Mouse (Mus musculus) forebrain, postnatal 0 days (tissue): Measurements from ENCODE around the gene Oas2. TPM values are rescaled to one million over a fixed set of nuclear protein-coding genes. Genes with fewer than 3 reads are reported as not detected.

Experiments
- ATAC-seq: fragments of 200-750 bp; cut with Nextera tagmentation; 2 replicates; pipeline ENCODE4 v1.8.0; 2017; ENCODE audit warnings: mild to moderate bottlenecking, moderate library complexity
- DNase-seq: peaks from one replicate; pipeline ENCODE4 v3.0.0-alpha.2; 2015
- H3K27ac ChIP-seq: fragments of 300-500 bp; sonication (generic); 2 replicates; pipeline ENCODE4 v1.5.1; 2014; ENCODE audit warnings: low read depth, mild to moderate bottlenecking, antibody characterized with exemption, low read length, moderate library complexity, mixed read lengths
- H3K27me3 ChIP-seq: fragments of 300-500 bp; sonication (generic); 2 replicates; pipeline ENCODE4 v1.6.1; 2014; ENCODE audit warnings: mild to moderate bottlenecking, low read length, mixed read lengths; ENCODE audit not compliant: insufficient read depth
- H3K36me3 ChIP-seq: fragments of 300-500 bp; sonication (generic); 2 replicates; pipeline ENCODE4 v1.6.1; 2014; ENCODE audit warnings: mild to moderate bottlenecking, moderate library complexity; ENCODE audit not compliant: insufficient read depth
- H3K4me1 ChIP-seq: fragments of 300-500 bp; sonication (generic); 2 replicates; pipeline ENCODE4 v1.6.1; 2014; ENCODE audit warnings: antibody characterized with exemption; ENCODE audit not compliant: insufficient read depth
- H3K4me2 ChIP-seq: fragments of 300-500 bp; sonication (generic); 2 replicates; pipeline ENCODE4 v1.6.1; 2014; ENCODE audit warnings: low read depth, mild to moderate bottlenecking, moderate library complexity
- H3K4me3 ChIP-seq: fragments of 300-500 bp; sonication (generic); 2 replicates; pipeline ENCODE4 v1.5.1; 2014; ENCODE audit warnings: low read depth, low read length, mixed read lengths
- H3K9ac ChIP-seq: fragments of 300-500 bp; sonication (generic); 2 replicates; pipeline ENCODE4 v1.6.1; 2014; ENCODE audit warnings: mild to moderate bottlenecking
- H3K9me3 ChIP-seq: fragments of 300-500 bp; sonication (generic); 2 replicates; pipeline ENCODE4 v1.6.1; 2016; ENCODE audit warnings: low read length
- CTCF ChIP-seq: sonication (generic); IDR thresholded peaks from 2 replicates; pipeline ENCODE4 v1.5.1; 2016; ENCODE audit warnings: antibody characterized with exemption, control low read depth, low read depth
- WGBS: fragments of 180-500 bp; shearing (Covaris S2); extraction: QIAGEN DNeasy Blood & Tissue Kit; methylation state at CpG from one replicate; pipeline ENCODE4 v1.1.7; 2014; 5-methylcytosine and 5-hydroxymethylcytosine counted together
- polyA plus RNA-seq: library from polyadenylated mRNA; unstranded; fragments of >200 nt; fragmentation: Nextera tagmentation; extraction: Ambion mirVana; gene quantifications from 2 replicates; pipeline ENCODE4 v1.2.1, GENCODE M21; 2015
- total RNA-seq: library from RNA; depleted of rRNA; stranded (reverse); fragments of >200 nt; gene quantifications from 2 replicates; pipeline ENCODE4 v1.2.3, GENCODE M21; 2014; rRNA removed

The Oas2 gene
- total and polyA plus RNA-seq, 2 experiments from 2014 or later = 0.30 to 0.71 TPM

DNA sequence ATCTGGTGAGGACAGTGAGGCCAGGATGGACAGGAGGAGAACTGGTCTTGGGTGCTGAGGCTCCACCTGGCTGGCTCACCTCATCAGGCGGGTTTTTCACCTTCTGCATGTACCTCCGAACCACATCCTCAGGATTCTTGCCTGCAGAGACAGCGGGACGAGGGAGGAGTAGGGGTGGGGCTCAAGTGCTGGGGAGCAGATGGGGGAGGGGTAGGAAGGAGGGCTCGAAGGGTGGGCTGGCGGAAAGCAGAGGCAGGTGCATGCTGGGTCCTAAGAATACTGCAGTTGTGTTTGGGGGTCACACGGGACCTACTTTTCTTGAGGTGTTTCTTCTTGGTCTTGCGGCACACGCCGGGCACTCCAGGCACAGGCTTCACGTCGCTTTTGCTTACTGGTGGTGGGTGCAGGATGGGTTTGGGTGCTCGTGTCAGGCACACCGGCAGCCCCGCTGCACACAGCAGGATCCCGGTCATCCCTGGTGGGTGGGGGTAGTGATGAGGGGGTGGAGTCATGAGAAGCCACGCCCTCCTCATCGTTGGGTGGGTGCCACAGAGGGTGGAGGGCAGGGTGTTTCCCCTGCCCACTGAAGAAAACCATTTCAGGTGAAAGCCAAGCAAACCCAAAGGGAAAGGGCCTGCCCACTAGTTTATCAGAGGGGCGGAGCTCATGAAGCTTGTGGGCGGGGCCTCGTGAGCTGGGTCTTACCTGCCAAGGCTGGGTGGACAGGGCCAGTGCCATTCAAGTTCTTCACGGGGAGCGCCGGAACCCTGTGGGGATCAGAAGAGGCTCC lies 66.5 kb downstream of the Oas2 start:
- Histone ChIP-seq H3K4me1 (peaks cover 16% of the 10 kb centered on the region), H3K27me3 (no peaks in the 10 kb centered on the region), H3K27ac (no peak overlapping the region), H3K9ac (no peak overlapping the region), H3K4me3 (no peak overlapping the region), H3K36me3 (peaks cover 65% of the 10 kb centered on the region), H3K4me2 (no peak overlapping the region), H3K9me3 (no peaks in the 10 kb centered on the region)
- ATAC-seq = no peak
- TF ChIP-seq CTCF = no peak
- 15% methylated on average over 24 of the region's 24 CpGs for WGBS
- no peak for DNase-seq

DNA sequence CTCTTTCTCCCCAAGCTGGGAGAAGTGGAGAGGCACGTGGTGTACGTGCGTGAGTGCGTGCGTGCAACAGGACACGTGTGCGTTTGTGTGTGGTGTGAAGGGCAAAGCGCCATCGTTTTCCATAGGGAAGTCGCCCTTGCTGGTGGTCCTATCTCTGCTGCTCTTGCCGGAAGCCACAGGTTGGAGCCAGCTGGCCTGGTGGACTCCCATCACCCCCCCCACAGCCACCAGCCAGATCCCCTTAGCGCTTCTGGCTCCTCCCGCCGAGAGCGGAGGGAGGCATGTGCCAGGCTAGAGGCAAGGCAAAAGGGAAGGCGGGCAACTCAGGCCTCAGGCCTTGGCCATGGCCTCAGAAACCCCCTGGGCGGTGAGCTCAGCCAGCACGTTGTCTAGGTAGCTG lies 68.7 kb downstream of the Oas2 start:
- Histone ChIP-seq H3K9me3 (no peaks in the 10 kb centered on the region), H3K9ac (no peak overlapping the region), H3K4me1 (peaks cover 16% of the 10 kb centered on the region), H3K4me2 (no peak overlapping the region), H3K27me3 (no peaks in the 10 kb centered on the region), H3K36me3 (peaks cover 45% of the 10 kb centered on the region), H3K27ac (peak overlapping the region; percentile 86), H3K4me3 (no peak overlapping the region)
- DNase-seq (peak; percentile 56), ATAC-seq (no peak)
- no peak for TF ChIP-seq CTCF
- 76% methylated on average over 18 of the region's 18 CpGs for WGBS

Other genes with a start within 250 kb of the Oas2 start
- 19.5 and 23.7 TPM in 2 replicates for gene Plbd2, start 246.2 kb downstream of the Oas2 start, total RNA-seq
- gene Plbd2, start 246.2 kb downstream of the Oas2 start, polyA plus RNA-seq = 33.5 and 39.4 TPM in 2 replicates
- gene Slc8b1, start 238.7 kb downstream of the Oas2 start, total RNA-seq = 2.5 and 4.9 TPM in 2 replicates
- gene Slc8b1, start 238.7 kb downstream of the Oas2 start, polyA plus RNA-seq = 1.6 and 2.0 TPM in 2 replicates
- 10.0 and 14.3 TPM in 2 replicates for gene Tpcn1, start 161.2 kb downstream of the Oas2 start, total RNA-seq
- gene Tpcn1, start 161.2 kb downstream of the Oas2 start, polyA plus RNA-seq = 7.9 and 11.1 TPM in 2 replicates
- 1.4 and 2.0 TPM in 2 replicates for gene Iqcd, start 160.8 kb downstream of the Oas2 start, total RNA-seq
- 1.4 and 1.8 TPM in 2 replicates for gene Iqcd, start 160.8 kb downstream of the Oas2 start, polyA plus RNA-seq
- 24.1 and 36.5 TPM in 2 replicates for gene Rita1, start 137.3 kb downstream of the Oas2 start, total RNA-seq
- gene Rita1, start 137.3 kb downstream of the Oas2 start, polyA plus RNA-seq = 28.6 and 31.8 TPM in 2 replicates
- 43.9 and 46.0 TPM in 2 replicates for gene Ddx54, start 137.1 kb downstream of the Oas2 start, total RNA-seq
- 35.5 and 40.0 TPM in 2 replicates for gene Ddx54, start 137.1 kb downstream of the Oas2 start, polyA plus RNA-seq
- 1.9 and 2.1 TPM in 2 replicates for gene Cfap73, start 115.6 kb downstream of the Oas2 start, total RNA-seq
- 0.68 and 1.2 TPM in 2 replicates for gene Cfap73, start 115.6 kb downstream of the Oas2 start, polyA plus RNA-seq
- 25.9 and 36.8 TPM in 2 replicates for gene Rasal1, start 101.0 kb downstream of the Oas2 start, total RNA-seq
- 14.0 and 20.0 TPM in 2 replicates for gene Rasal1, start 101.0 kb downstream of the Oas2 start, polyA plus RNA-seq
- gene Dtx1, start 37.9 kb downstream of the Oas2 start, total RNA-seq = 154 and 193 TPM in 2 replicates
- 59.4 and 65.2 TPM in 2 replicates for gene Dtx1, start 37.9 kb downstream of the Oas2 start, polyA plus RNA-seq
- 0.38 and 0.52 TPM in 2 replicates for gene Oas3, start 27.8 kb upstream of the Oas2 start, total RNA-seq
- 0.29 and 0.69 TPM in 2 replicates for gene Oas3, start 27.8 kb upstream of the Oas2 start, polyA plus RNA-seq
- gene Oas1e, start 45.7 kb upstream of the Oas2 start, total RNA-seq = not detected in 2 replicates
- gene Oas1e, start 45.7 kb upstream of the Oas2 start, polyA plus RNA-seq = 0.13 and 0.21 TPM in 2 replicates
- 0.69 and 1.8 TPM in 2 replicates for gene Oas1c, start 62.7 kb upstream of the Oas2 start, total RNA-seq
- 0.63 and 0.80 TPM in 2 replicates for gene Oas1c, start 62.7 kb upstream of the Oas2 start, polyA plus RNA-seq
- gene Oas1f, start 97.5 kb upstream of the Oas2 start, total RNA-seq = not detected in 2 replicates
- gene Oas1f, start 97.5 kb upstream of the Oas2 start, polyA plus RNA-seq = not detected in 2 replicates
- gene Oas1h, start 111.6 kb upstream of the Oas2 start, total RNA-seq = not detected in 2 replicates
- gene Oas1h, start 111.6 kb upstream of the Oas2 start, polyA plus RNA-seq = not detected in 2 replicates
- 0.15 and 0.62 TPM in 2 replicates for gene Oas1g, start 137.8 kb upstream of the Oas2 start, total RNA-seq
- 0.23 and 0.40 TPM in 2 replicates for gene Oas1g, start 137.8 kb upstream of the Oas2 start, polyA plus RNA-seq
- gene Oas1a, start 157.7 kb upstream of the Oas2 start, total RNA-seq = 0.77 and 2.0 TPM in 2 replicates
- gene Oas1a, start 157.7 kb upstream of the Oas2 start, polyA plus RNA-seq = 1.2 and 1.3 TPM in 2 replicates
- 0.15 and 0.48 TPM in 2 replicates for gene Oas1d, start 164.7 kb upstream of the Oas2 start, total RNA-seq
- 0.41 TPM in 1 of 2 replicates, not detected in the other for gene Oas1d, start 164.7 kb upstream of the Oas2 start, polyA plus RNA-seq